Mouse (Mus musculus): Measurements from ENCODE around the gene Il21r. TPM values are rescaled to one million over a fixed set of nuclear protein-coding genes. Genes with fewer than 3 reads are reported as not detected.
A peak's percentile ranks its signal among the peaks of the same experiment; 100 is the strongest.

Gene Il21r
- polyA plus RNA-seq, 1 experiment from 2014 or later: 0.46 TPM

DNA sequence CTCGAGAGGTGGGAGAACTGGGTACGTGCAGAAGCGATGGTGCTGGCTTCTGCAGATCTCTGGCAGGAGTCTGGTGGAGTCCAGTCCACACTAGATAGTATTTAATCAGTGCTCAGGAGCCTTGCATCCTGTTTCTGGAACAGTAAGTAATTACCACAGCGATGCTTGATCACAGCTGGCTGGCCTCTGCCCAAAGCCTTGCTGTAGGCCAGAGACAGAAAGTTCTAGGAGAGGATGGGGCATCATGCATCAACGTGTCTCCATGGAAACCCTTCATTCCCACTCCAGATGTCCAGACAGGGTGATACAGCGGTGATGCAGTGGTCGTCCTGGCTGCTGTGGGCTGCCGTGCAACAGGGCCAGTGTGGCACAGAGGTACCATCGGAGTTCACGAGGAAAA lies 43.7 kb upstream of the Il21r start:
- Histone ChIP-seq H3K4me1 (ENCODE audit: control insufficient read depth, insufficient read depth, low read length) (peaks cover 8% of the 10 kb centered on the region), H3K4me3 (ENCODE audit: low read depth, low read length) (no peak overlapping the region), H3K27ac (ENCODE audit: low read length) (no peak overlapping the region), H3K36me3 (ENCODE audit: control insufficient read depth, insufficient read depth, low read length) (no peaks in the 10 kb centered on the region), H3K27me3 (ENCODE audit: control insufficient read depth, insufficient read depth, low read length) (no peaks in the 10 kb centered on the region), H3K9ac (replicated peaks; ENCODE audit: low read depth, low read length) (no peak overlapping the region), H3K4me2 (replicated peaks; ENCODE audit: low read depth, low read length) (no peak overlapping the region), H3K9me3 (ENCODE audit: control insufficient read depth, low read depth, low read length) (no peaks in the 10 kb centered on the region)
- ATAC-seq (ENCODE audit: insufficient number of reproducible peaks, insufficient read depth, low FRiP score, low read depth): no peak
- 81% methylated on average over 10 of the region's 10 CpGs for WGBS

DNA sequence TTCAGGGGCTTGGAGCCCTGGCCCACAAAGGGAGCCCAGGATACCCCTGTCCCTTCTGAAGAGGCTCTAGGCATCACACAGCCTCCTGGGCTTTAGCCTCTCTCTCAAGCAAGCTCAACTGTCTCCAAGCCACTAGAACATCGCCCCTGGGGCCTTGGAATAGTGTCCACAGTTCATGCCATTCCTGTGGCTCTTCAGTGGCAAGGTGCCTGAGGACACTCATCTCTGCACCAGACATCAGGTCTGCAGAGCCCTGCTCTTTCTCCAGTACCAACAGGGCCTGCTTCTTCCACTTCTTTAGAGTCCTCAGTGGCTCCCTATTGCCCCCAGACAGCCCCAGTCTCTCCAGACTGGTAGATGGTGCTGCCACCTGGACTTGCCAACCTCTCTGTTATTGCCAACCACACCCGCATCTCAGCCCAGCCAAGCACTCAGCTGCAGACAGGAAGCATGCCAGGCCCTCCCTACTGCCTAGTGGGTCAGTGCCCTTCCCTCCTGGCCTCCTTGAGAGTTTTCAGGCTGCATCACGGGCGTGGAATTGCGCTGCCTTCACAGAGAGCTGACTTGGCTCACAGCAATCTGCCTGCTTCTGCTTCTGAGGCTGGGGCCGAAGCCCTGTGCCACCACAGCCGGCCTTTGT lies 43.0 kb upstream of the Il21r start:
- no peaks in the 10 kb centered on the region for H3K36me3 ChIP-seq (ENCODE audit: control insufficient read depth, insufficient read depth, low read length)

DNA sequence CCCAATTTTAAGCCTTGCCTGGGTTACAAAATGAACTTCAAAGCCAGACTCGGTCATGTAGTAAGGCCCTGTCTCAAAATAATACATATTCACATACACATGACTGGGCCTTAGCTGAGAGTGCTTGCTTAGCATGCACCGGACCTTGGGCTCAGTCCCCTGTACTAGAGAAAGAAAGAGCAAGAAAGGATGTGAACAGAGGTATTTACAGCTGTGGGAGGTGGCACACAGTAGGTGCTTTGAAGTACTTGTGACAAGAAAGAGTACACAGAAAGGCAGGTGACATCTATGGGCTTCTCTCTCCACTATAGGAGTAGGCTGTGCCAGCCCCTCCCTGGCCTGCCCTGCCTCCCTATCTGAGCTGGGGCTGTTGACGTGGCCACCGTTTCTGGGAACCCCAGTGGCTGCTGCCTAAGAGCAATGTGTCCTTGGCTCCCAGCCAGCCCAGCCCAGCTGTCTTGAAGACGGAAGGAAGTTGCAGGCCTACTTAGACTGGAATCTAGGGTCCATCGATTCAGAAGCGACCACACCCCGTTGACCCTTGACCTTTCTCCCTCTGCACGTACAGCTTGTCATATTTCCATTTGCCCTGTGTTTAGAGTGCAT lies 42.0 kb upstream of the Il21r start:
- Histone ChIP-seq H3K9ac (replicated peaks; ENCODE audit: low read depth, low read length) (no peak overlapping the region), H3K4me2 (replicated peaks; ENCODE audit: low read depth, low read length) (no peak overlapping the region), H3K9me3 (ENCODE audit: control insufficient read depth, low read depth, low read length) (no peaks in the 10 kb centered on the region), H3K4me1 (ENCODE audit: control insufficient read depth, insufficient read depth, low read length) (peaks cover 8% of the 10 kb centered on the region), H3K36me3 (ENCODE audit: control insufficient read depth, insufficient read depth, low read length) (no peaks in the 10 kb centered on the region), H3K27ac (ENCODE audit: low read length) (no peak overlapping the region), H3K4me3 (ENCODE audit: low read depth, low read length) (no peak overlapping the region), H3K27me3 (ENCODE audit: control insufficient read depth, insufficient read depth, low read length) (no peaks in the 10 kb centered on the region)
- ATAC-seq (ENCODE audit: insufficient number of reproducible peaks, insufficient read depth, low FRiP score, low read depth): peak; percentile 71; the same call in 1 of the 2 replicates
- WGBS: 37% methylated on average over 9 of the region's 9 CpGs

More for the DNA sequence above, 43.0 kb upstream of the Il21r start:
- WGBS: 85% methylated on average over 7 of the region's 7 CpGs
- no peak overlapping the region for H3K9ac ChIP-seq (replicated peaks; ENCODE audit: low read depth, low read length)
- no peaks in the 10 kb centered on the region for H3K9me3 ChIP-seq (ENCODE audit: control insufficient read depth, low read depth, low read length)
- no peaks in the 10 kb centered on the region for H3K27me3 ChIP-seq (ENCODE audit: control insufficient read depth, insufficient read depth, low read length)
- no peak overlapping the region for H3K27ac ChIP-seq (ENCODE audit: low read length)
- H3K4me2 ChIP-seq (replicated peaks; ENCODE audit: low read depth, low read length): no peak overlapping the region
- ATAC-seq (ENCODE audit: insufficient number of reproducible peaks, insufficient read depth, low FRiP score, low read depth): no peak
- no peak overlapping the region for H3K4me3 ChIP-seq (ENCODE audit: low read depth, low read length)
- H3K4me1 ChIP-seq (ENCODE audit: control insufficient read depth, insufficient read depth, low read length): peaks cover 8% of the 10 kb centered on the region

DNA sequence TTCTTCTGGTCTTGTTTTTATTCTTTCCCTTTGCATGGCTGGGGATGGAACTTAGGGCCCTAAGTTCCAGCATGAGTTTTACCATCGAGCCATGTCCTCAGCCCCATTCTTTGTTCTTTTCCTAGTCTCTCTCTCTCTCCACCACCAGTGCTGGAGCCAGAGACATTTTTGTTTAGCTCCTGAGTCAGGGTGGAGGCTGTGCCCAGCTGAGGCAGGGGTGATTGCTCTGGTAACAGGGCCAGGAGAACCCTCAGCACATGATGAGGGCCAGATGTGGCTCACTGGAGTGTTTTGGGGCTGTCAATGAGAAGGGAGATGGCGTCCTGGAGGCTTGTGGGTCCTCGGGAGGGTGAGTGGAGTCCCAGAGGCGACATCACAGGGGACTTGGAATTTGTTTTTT lies 40.8 kb upstream of the Il21r start:
- ATAC-seq (ENCODE audit: insufficient number of reproducible peaks, insufficient read depth, low FRiP score, low read depth): no peak
- Histone ChIP-seq H3K27ac (ENCODE audit: low read length) (no peak overlapping the region), H3K4me1 (ENCODE audit: control insufficient read depth, insufficient read depth, low read length) (peaks cover 10% of the 10 kb centered on the region), H3K27me3 (ENCODE audit: control insufficient read depth, insufficient read depth, low read length) (no peaks in the 10 kb centered on the region), H3K4me2 (replicated peaks; ENCODE audit: low read depth, low read length) (no peak overlapping the region), H3K36me3 (ENCODE audit: control insufficient read depth, insufficient read depth, low read length) (no peaks in the 10 kb centered on the region), H3K9ac (replicated peaks; ENCODE audit: low read depth, low read length) (no peak overlapping the region), H3K9me3 (ENCODE audit: control insufficient read depth, low read depth, low read length) (no peaks in the 10 kb centered on the region), H3K4me3 (ENCODE audit: low read depth, low read length) (no peak overlapping the region)
- 54% methylated on average over 4 of the region's 4 CpGs for WGBS

DNA sequence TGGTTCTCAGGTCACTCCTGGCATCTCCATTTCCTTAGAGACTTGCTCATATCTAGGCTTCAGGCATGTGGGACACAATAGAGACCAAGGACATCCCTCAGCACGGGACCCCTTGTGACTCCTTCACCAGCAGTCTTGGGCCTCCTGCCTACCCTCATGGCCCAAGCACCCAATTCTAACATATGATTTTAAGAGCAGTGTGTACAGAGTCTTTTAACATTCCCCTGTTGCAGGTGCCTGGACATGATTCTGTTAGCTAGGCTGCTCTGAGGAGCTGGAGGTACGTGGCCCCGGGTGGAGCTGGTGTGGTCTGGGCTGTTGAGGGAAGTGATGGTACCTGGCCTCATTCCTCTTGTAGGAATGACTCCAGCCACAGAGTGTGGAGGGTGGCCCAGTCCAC lies 40.1 kb upstream of the Il21r start:
- Histone ChIP-seq H3K36me3 (ENCODE audit: control insufficient read depth, insufficient read depth, low read length) (no peaks in the 10 kb centered on the region), H3K4me2 (replicated peaks; ENCODE audit: low read depth, low read length) (no peak overlapping the region), H3K9ac (replicated peaks; ENCODE audit: low read depth, low read length) (no peak overlapping the region), H3K27ac (ENCODE audit: low read length) (no peak overlapping the region), H3K27me3 (ENCODE audit: control insufficient read depth, insufficient read depth, low read length) (no peaks in the 10 kb centered on the region), H3K4me3 (ENCODE audit: low read depth, low read length) (no peak overlapping the region), H3K9me3 (ENCODE audit: control insufficient read depth, low read depth, low read length) (no peaks in the 10 kb centered on the region), H3K4me1 (ENCODE audit: control insufficient read depth, insufficient read depth, low read length) (peaks cover 10% of the 10 kb centered on the region)
- no peak for ATAC-seq (ENCODE audit: insufficient number of reproducible peaks, insufficient read depth, low FRiP score, low read depth)
- WGBS: 77% methylated on average over 3 of the region's 3 CpGs

DNA sequence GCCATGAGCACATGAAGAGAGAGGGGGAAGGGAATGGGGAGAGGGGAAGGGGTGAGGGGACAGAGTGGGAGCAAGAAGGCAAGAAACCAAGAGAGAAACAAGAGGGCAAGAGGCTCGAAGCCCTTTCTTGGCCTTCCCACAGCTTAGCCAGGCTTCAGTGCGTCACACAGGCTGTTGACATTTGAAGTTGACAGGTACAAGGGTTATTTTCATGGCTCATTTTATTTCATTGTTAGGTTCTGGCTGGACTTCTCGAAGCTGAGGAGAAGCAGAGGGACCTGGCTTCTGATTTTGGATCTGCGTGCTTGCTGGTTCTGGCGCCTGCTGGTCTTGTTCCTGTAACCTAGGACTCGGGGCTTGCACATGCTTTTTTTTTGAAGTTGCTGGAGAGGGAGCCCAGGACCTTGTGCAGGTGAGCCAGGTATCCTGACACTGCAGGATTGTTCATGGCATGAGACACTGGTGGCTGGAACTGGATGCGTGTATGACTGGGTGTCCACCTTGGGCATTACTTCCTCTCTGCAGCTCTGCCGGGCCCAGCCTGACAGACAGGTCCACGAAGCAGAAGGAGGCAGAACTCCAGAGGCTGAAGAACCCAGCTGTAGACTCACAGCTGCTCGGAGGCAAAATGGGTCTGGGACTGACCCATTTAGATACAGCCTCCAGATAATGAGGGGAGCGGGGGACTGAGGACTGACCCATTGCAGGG lies 38.8 kb upstream of the Il21r start:
- WGBS: 74% methylated on average over 11 of the region's 11 CpGs
- Histone ChIP-seq H3K36me3 (ENCODE audit: control insufficient read depth, insufficient read depth, low read length) (no peaks in the 10 kb centered on the region), H3K4me1 (ENCODE audit: control insufficient read depth, insufficient read depth, low read length) (peaks cover 10% of the 10 kb centered on the region), H3K27ac (ENCODE audit: low read length) (no peak overlapping the region), H3K9ac (replicated peaks; ENCODE audit: low read depth, low read length) (no peak overlapping the region), H3K9me3 (ENCODE audit: control insufficient read depth, low read depth, low read length) (no peaks in the 10 kb centered on the region), H3K4me2 (replicated peaks; ENCODE audit: low read depth, low read length) (no peak overlapping the region), H3K27me3 (ENCODE audit: control insufficient read depth, insufficient read depth, low read length) (no peaks in the 10 kb centered on the region), H3K4me3 (ENCODE audit: low read depth, low read length) (no peak overlapping the region)
- no peak for ATAC-seq (ENCODE audit: insufficient number of reproducible peaks, insufficient read depth, low FRiP score, low read depth)

DNA sequence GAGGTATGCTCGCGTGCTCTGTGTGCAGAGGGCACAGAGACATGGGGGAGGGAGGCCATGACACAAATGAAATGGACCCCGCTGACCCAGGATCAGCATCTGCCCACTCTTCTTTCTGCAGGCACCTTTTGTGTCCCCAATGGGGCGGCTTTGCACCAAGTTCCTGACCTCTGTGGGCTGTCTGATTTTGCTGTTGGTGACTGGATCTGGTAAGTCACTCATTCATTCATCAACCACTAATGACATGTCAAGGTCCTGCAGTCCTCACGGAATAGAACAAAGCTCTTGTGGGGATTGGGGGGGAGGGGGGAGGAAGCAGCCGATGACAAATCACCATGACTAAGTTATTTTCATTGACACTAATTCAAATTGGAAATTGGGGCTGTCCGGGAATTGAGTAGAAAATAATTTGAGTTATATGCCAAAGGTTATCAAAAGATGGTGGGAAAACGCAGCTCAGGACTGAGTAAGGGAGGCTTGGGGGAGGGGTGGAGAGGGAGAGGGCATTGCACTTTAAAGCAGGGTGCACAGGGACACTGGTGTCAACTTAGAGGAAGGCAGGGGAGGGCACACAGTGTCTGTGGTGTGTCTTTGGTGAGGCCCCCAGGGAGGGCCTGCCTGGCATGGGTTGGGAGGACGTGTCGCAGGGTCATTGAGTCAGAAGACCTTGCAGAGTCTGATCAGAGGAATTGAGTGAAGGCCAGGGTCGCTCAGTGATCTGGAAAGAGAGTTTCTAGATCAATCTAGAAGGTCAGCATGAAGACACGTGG lies 37.5 kb upstream of the Il21r start:
- 55% methylated on average over 12 of the region's 12 CpGs for WGBS
- Histone ChIP-seq H3K4me1 (ENCODE audit: control insufficient read depth, insufficient read depth, low read length) (peaks cover 10% of the 10 kb centered on the region), H3K36me3 (ENCODE audit: control insufficient read depth, insufficient read depth, low read length) (no peaks in the 10 kb centered on the region), H3K9me3 (ENCODE audit: control insufficient read depth, low read depth, low read length) (no peaks in the 10 kb centered on the region), H3K27me3 (ENCODE audit: control insufficient read depth, insufficient read depth, low read length) (no peaks in the 10 kb centered on the region), H3K4me3 (ENCODE audit: low read depth, low read length) (no peak overlapping the region), H3K27ac (ENCODE audit: low read length) (no peak overlapping the region), H3K9ac (replicated peaks; ENCODE audit: low read depth, low read length) (no peak overlapping the region), H3K4me2 (replicated peaks; ENCODE audit: low read depth, low read length) (no peak overlapping the region)
- no peak for ATAC-seq (ENCODE audit: insufficient number of reproducible peaks, insufficient read depth, low FRiP score, low read depth)

DNA sequence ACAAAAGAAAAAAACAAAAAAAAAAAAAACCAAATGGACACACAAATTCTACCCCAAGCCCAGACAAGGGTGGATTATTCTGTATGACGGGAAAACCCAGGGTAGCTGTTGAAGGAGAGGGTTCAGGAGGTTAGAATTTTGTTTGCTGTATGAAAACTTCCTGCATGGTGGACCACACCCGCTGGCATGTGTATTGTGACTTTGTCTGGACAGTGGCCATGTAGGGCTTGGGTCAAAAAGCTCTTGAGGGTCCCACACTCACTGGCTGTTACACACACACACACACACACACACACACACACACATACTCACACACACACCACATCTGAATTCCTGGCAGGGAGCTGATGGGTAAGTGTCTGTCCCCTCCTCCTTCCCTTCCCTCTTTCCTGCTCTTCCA lies 36.8 kb upstream of the Il21r start:
- Histone ChIP-seq H3K4me2 (replicated peaks; ENCODE audit: low read depth, low read length) (no peak overlapping the region), H3K4me1 (ENCODE audit: control insufficient read depth, insufficient read depth, low read length) (peaks cover 4% of the 10 kb centered on the region), H3K27me3 (ENCODE audit: control insufficient read depth, insufficient read depth, low read length) (no peaks in the 10 kb centered on the region), H3K9me3 (ENCODE audit: control insufficient read depth, low read depth, low read length) (no peaks in the 10 kb centered on the region), H3K9ac (replicated peaks; ENCODE audit: low read depth, low read length) (no peak overlapping the region), H3K27ac (ENCODE audit: low read length) (no peak overlapping the region), H3K4me3 (ENCODE audit: low read depth, low read length) (no peak overlapping the region), H3K36me3 (ENCODE audit: control insufficient read depth, insufficient read depth, low read length) (no peaks in the 10 kb centered on the region)
- WGBS: 59% methylated on average over 2 of the region's 2 CpGs
- ATAC-seq (ENCODE audit: insufficient number of reproducible peaks, insufficient read depth, low FRiP score, low read depth): no peak

All from stomach, embryonic 14.5 days (tissue).